Mouse (Mus musculus) lung, adult 2 months (tissue): ENCODE results near the gene Atp6ap1. TPM values are rescaled to one million over a fixed set of nuclear protein-coding genes. Genes with fewer than 3 reads are reported as not detected.

Experiments used
- DNase-seq: peaks from one replicate; pipeline ENCODE4 v3.0.0; 2022
- H3K4me1 ChIP-seq: fragments of 200-500 bp; 2 replicates; pipeline ENCODE4 v1.6.1; 2011; ENCODE audit warnings: low read length; ENCODE audit not compliant: control insufficient read depth, insufficient read depth
- H3K4me3 ChIP-seq: fragments of 200-500 bp; replicated peaks from 2 replicates; pipeline ENCODE3; 2011; ENCODE audit warnings: low read depth, mild to moderate bottlenecking, control low read depth, low read length; ENCODE audit errors: extremely low read depth
- CTCF ChIP-seq: fragments of 200-500 bp; IDR thresholded peaks from 2 replicates; pipeline ENCODE4 v1.5.1; 2011; ENCODE audit warnings: mild to moderate bottlenecking, low read length, control low read depth; ENCODE audit not compliant: insufficient read depth
- POLR2A ChIP-seq: fragments of 200-500 bp; IDR thresholded peaks from 2 replicates; pipeline ENCODE4 v1.6.1; 2011; ENCODE audit warnings: low read depth, mild to moderate bottlenecking, control low read depth, low read length, borderline replicate concordance; ENCODE audit errors: extremely low read depth
- WGBS: fragments of 180-500 bp; shearing (Covaris S2); methylation state at CpG from one replicate; pipeline ENCODE4 v1.1.7; 2018; 5-methylcytosine and 5-hydroxymethylcytosine counted together
- polyA plus RNA-seq: library from polyadenylated mRNA; depleted of rRNA; stranded (reverse); fragments of >200 nt; gene quantifications from 2 replicates; pipeline ENCODE4 v1.2.3, GENCODE M21; 2012

Atp6ap1 gene
- polyA plus RNA-seq, 1 experiment = 452 TPM

DNA sequence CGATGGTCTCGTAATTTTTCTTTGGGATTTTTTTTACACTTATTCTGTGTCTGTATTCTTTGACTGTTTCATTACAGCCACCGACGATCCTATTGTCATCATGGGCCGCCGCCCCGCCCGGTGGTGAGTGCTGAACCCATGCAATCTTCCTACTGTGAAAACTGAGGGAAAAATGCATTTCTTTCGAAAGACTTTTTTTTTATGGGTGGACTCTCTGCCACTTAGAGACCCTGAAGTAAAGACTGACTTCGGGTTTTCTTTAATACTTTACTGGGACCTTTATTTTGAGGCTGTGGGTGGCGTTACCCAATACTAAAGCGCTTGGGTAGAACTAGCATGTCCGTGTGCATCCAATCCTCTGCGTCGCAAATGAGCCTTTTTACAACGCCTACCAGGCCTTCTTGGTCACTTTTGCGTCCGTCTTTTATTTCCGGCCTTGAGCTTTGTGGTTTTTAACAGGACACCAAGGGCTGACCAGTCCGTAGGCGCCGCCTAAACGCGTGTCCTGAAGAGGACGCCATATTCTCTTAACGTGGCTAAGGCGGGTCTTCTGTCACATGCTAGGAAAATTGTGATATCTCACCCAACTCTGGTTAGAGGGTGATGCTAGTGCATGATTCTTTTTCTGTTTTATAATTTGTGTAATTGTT, 25.9 kb upstream of the Atp6ap1 start:
- peak; percentile 43 for DNase-seq
- TF ChIP-seq POLR2A (peak; percentile 28; the same call in 1 of the 2 replicates), CTCF (no peak)
- WGBS = 25% methylated on average over 27 of the region's 27 CpGs
- Histone ChIP-seq H3K4me1 (no peaks in the 10 kb centered on the region; the same call in 1 of the 2 replicates), H3K4me3 (peak overlapping the region; percentile 82)

DNA sequence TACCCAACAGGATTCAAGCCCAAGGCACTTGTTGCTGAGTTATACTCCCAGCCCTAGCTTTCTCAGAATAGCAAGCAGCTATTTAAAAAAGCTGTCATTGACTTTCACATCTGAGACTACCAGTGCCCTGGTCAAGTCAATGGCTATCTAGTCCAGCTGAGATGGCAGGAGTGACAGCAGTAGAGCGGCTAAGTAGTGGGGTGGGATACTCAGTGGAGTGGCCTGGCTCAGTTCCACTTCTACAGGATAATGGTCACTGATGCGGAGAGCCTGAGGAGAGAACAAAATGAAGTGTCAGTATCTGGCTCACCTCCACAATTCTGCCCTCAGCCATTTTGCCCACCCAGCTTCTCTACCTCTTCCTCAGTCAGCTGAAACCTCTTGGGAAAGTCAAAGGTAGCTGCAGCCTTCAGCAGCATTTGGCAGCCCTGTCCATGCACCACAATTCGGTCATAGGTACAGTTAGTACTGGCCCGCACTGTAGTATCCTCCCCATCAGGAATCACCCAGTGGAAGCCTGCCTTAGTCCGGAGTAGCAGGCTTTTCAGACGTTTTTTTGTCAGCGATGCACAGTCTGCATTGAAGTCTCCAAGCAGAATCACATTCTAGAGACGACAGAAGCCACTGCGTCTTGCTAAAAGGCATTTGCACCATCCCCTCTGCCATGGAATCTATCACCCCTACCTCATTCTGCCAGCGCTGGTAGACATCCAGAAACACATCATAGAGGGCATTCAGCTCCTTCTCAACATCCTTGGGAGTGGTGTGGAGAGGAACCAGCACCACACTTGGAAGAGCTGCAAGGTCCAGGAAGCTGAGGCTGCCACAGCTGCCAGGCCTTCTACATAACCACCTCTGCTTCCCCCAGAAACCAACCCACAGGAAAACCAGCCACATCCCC, 23.2 kb upstream of the Atp6ap1 start:
- no peak for DNase-seq
- 37% methylated on average over 10 of the region's 10 CpGs for whole genome bisulfite sequencing
- Histone ChIP-seq H3K4me3 (no peak overlapping the region), H3K4me1 (no peaks in the 10 kb centered on the region; the same call in 1 of the 2 replicates)
- TF ChIP-seq POLR2A = no peak
- TF ChIP-seq CTCF = no peak

DNA sequence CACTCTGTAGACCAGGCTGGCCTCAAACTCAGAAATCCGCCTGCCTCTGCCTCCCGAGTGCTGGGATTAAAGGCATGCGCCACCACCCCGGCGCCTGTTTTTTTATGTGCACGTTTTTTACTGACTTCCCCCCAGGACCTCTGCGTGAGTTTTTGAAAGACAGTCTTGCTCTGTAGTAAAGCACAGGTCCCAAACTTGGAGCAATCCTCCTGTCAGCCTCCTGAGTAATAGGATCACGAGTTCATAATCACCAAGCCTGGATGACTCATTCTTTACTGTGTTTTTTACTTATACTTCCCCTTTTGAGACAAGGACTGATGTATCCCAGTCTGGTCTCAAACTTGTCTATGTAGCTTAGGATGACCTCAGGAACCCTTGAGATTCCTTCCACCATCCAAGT, 19.0 kb upstream of the Atp6ap1 start:
- DNase-seq = no peak
- no peaks in the 10 kb centered on the region; the same call in 1 of the 2 replicates for H3K4me1 ChIP-seq
- WGBS = 66% methylated on average over 8 of the region's 8 CpGs
- TF ChIP-seq CTCF (no peak), POLR2A (no peak)
- H3K4me3 ChIP-seq = no peak overlapping the region

DNA sequence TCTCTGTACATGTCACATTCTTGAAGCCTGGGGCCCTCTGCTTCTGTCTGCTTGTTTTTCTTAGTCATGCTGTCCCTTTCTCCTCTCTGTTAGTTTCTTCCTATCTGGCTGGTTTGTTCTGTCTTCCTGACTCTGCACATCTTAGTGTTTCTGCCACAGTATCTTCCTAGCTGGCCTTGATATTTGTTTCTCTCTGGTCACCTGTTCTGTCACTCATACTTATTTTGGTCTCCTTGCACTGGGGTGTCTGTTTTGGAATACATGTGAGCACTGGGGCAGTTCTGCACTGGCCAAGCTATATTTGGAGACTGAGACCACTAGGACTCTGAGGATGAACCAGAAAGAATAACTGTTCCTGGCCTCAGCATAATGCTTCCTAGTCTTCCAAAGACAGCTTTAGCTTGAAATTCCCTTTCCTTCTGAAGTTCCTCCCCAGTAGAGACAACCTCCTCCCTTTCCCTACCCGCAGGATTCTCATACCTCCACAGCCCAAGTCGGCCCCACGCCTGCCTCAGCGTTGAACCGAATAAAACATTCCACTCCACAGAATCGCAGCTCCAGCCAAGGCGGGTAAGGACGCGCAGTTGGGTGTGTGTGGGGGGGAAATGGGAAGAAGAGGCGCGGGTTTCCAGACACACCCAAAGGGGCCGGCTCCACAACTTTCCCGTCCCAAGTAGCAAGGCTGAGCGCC, 15.7 kb upstream of the Atp6ap1 start:
- TF ChIP-seq POLR2A (no peak), CTCF (no peak)
- 23% methylated on average over 14 of the region's 14 CpGs for WGBS
- peak overlapping the region; percentile 69 for H3K4me3 ChIP-seq
- H3K4me1 ChIP-seq = no peaks in the 10 kb centered on the region
- no peak for DNase-seq

DNA sequence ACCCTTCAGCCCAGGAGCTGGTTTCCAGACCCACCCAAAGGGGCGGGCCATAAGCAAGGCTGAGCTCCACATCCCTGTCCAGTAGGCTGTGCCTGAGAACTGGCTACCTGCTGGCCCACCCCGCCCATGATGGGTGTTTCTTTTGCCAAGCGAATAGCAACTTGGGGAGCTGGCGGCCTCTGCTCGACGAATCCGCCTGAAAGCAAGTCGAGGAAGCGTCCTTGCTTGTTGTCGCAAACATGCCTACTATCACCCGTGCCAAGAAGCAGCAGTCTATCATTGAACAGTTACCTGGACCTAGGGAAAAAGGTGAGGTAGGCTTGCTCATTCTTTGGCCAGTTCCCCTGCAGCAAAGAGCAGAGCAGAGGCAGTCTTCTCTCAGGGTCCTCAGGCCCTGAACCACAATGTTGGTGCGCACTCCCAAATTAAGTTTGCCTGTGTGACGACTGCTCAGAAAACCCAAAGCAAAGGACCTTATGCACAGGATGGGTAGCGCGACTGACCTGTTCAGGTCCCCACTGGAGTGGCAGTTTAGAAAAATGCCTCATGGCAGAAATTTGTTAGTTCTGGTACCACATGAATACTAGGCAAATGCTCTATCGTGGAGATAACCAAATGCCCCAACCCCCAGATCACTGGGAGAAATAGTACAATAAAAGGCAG, 15.0 kb upstream of the Atp6ap1 start, which contains the start of the genes Taz and Dnase1l1:
Gene Taz (plus strand): TSS at position 181 of the 663 bp plus-strand sequence.
Gene Dnase1l1 (minus strand): TSS at position 606 of the 663 bp plus-strand sequence.
- no peaks in the 10 kb centered on the region for H3K4me1 ChIP-seq
- peak; percentile 70 for DNase-seq
- 25% methylated on average over 16 of the region's 16 CpGs for WGBS
- H3K4me3 ChIP-seq = peak within 1 kb of the TSS; percentile 97
- TF ChIP-seq CTCF (no peak), POLR2A (peak; percentile 53; the same call in 1 of the 2 replicates)

DNA sequence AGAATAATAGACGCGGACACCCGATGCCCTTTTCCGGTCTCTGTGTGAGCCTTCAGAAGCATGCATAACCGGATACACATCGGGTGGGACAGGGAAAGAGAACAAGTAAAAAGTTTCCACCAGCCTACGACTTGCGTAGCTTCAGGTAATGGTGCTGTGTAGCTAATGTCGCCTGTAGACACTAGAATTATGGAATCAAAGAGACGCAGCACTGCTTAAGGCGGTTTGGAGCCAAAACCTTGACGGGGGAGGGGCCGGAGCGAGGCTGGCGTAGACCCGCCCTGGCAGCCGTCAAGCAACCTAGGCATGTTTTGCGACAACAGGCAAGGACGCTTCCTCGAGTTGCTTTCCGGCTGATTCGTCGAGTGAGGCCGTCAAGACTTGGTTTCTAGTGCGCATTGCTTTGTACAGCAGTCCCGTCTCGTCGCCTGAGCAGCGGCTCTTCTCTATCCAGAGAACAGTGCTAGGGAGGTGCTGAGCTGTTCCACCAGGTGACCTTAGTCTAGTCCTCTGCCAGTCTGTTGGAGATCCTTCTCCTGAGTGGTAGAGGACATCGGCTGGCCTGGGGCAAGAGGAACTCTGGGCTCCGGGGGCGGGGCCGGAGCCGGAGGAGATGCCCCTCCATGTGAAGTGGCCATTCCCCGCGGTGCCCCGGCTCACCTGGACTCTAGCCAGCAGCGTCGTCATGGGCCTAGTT, 14.4 kb upstream of the Atp6ap1 start:
- peak overlapping the region; percentile 97 for H3K4me3 ChIP-seq
- TF ChIP-seq CTCF = no peak
- TF ChIP-seq POLR2A = peak; percentile 95; the same call in 1 of the 2 replicates
- WGBS = 35% methylated on average over 39 of the region's 39 CpGs
- peak; percentile 78 for DNase-seq
- no peaks in the 10 kb centered on the region for H3K4me1 ChIP-seq

DNA sequence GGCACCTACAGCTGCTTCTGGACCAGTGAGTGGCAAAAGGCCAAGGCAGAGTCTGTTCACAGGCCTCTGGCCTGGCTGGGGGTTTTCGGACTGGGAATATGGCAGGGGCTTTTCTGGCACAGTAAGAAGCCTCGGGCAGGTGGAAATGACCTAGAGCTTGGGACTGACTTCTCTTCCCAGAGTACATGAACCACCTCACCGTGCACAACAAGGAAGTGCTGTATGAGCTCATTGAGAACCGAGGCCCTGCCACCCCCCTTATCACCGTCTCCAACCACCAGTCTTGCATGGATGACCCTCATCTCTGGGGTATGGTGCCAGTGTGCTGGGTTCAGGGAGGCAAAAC, 13.8 kb upstream of the Atp6ap1 start:
- H3K4me1 ChIP-seq = no peaks in the 10 kb centered on the region
- 52% methylated on average over 5 of the region's 5 CpGs for WGBS
- DNase-seq = no peak
- peak overlapping the region; percentile 97 for H3K4me3 ChIP-seq
- TF ChIP-seq CTCF (no peak), POLR2A (no peak)

DNA sequence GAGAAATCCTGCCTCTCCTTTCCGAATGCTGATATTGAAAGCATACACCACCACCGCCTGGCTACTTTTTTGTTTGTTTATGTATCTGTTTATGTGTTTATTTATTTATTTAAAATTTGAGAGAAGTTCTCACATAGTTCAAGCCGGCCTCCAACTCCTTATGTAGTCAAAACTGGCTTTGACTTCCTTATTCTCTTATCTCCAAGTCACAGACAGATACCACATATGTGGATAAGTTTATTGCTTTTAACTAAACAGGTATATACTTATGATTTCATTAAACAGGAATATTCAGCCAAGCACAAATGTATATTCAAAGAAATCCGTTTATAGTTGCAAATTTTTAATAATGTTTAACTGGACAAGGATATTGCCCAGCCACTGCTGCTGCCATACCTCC, 3.5 kb upstream of the Atp6ap1 start:
- H3K4me1 ChIP-seq = no peaks in the 10 kb centered on the region; the same call in 1 of the 2 replicates
- H3K4me3 ChIP-seq = no peak overlapping the region
- TF ChIP-seq CTCF (no peak), POLR2A (no peak)
- no peak for DNase-seq
- WGBS = 69% methylated on average over 4 of the region's 4 CpGs

DNA sequence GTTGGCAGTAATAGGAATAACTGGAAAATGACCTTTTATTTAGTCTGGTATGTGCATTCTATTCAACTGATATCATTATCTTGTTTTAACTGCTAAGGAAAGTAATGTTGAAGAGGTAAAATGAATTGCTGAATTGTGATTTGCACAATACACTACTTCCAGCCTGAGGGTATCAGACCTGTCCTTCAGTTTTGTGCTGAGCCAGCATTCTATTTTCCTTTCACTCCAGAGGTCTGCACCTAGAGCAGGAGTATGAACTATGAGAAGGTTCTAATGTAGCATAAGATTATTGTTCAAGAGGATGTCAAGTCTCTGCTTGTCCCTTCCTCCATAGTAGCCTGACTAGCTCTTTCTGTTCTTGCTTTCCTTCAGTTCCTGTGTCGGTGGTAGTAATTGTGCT, 1.5 kb downstream of the Atp6ap1 start:
- TF ChIP-seq CTCF = no peak
- no peak for TF ChIP-seq POLR2A
- Histone ChIP-seq H3K4me1 (no peaks in the 10 kb centered on the region; the same call in 1 of the 2 replicates), H3K4me3 (no peak overlapping the region)
- no peak for DNase-seq
- 68% methylated on average over 1 of the region's 1 CpGs for WGBS
